Mouse (Mus musculus) adrenal gland, postnatal 4 days (tissue): ENCODE measurements around the gene Agtr1b. TPM values are rescaled to one million over a fixed set of nuclear protein-coding genes. Genes with fewer than 3 reads are reported as not detected.

ENCODE experiments used
- DNase-seq, 2 experiments: peaks; one replicate each; pipeline ENCODE4 v3.0.0; 2021 to 2022; ENCODE audit warnings: low spot score in 2 of 2, mixed read lengths in 2 of 2
- long read RNA-seq, 2 experiments: library from polyadenylated mRNA; stranded (forward); transcript quantifications; one replicate each; pipeline ENCODE4 v2.0.0; 2021
- total RNA-seq, 2 experiments: library from RNA; stranded (reverse); gene quantifications; 2 replicates each; pipeline ENCODE4 v1.2.3; 2021

The Agtr1b gene
- 10 to 100 TPM in 1 of 2 experiments, 1 to 10 TPM in 1; 9.1 to 10.3 TPM for total RNA-seq
- long read RNA-seq, experiment 1, partial matches to known transcripts: 0 of 4 reads
- long read RNA-seq, experiment 1, other reads (novel, unspliced or antisense): 0 of 4 reads
- long read RNA-seq, experiment 2, transcript Agtr1b-201 (2 exons, 2,147 nt): major isoform, 9 of 9 reads
- long read RNA-seq, experiment 2, partial matches to known transcripts: 0 of 9 reads
- long read RNA-seq, experiment 2, other reads (novel, unspliced or antisense): 0 of 9 reads

GRCm38 (mm10) chr3:20366558-20367522 is at the start of gene Agtr1b:
TSS of gene Agtr1b (minus strand) at chr3:20367177.
- DNase-seq: no peak

GRCm38 (mm10) chr3:20353598-20353997 is 13.4 kb downstream of the Agtr1b start:
- DNase-seq: no peak

- DNase-seq: no peak
Measured at GRCm38 (mm10) chr3:20348206-20348605, 18.8 kb downstream of the Agtr1b start.

GRCm38 (mm10) chr3:20340402-20340801 is 26.6 kb downstream of the Agtr1b start:
- no peak for DNase-seq

GRCm38 (mm10) chr3:20334681-20335080 is 32.3 kb downstream of the Agtr1b start:
- DNase-seq: no peak

GRCm38 (mm10) chr3:20317233-20317632 is 49.7 kb downstream of the Agtr1b start:
- DNase-seq: no peak

- DNase-seq: no peak
Measured at GRCm38 (mm10) chr3:20309142-20309541, 57.8 kb downstream of the Agtr1b start.

GRCm38 (mm10) chr3:20307256-20307655 is 59.7 kb downstream of the Agtr1b start:
- no peak for DNase-seq

- no peak for DNase-seq
Measured at GRCm38 (mm10) chr3:20304758-20305352, 62.1 kb downstream of the Agtr1b start.

GRCm38 (mm10) chr3:20295546-20295945 is 71.4 kb downstream of the Agtr1b start:
- DNase-seq: no peak

GRCm38 (mm10) chr3:20294542-20295348 is 72.2 kb downstream of the Agtr1b start:
- no peak for DNase-seq

GRCm38 (mm10) chr3:20291370-20291769 is 75.6 kb downstream of the Agtr1b start:
- no peak for DNase-seq

GRCm38 (mm10) chr3:20288761-20289160 is 78.2 kb downstream of the Agtr1b start:
- DNase-seq: no peak

GRCm38 (mm10) chr3:20281796-20282195 is 85.2 kb downstream of the Agtr1b start:
- no peak for DNase-seq

- no peak for DNase-seq
Measured at GRCm38 (mm10) chr3:20275633-20276032, 91.3 kb downstream of the Agtr1b start, which contains the start of gene Cpb1. TSS of gene Cpb1 (minus strand) at chr3:20275733.

Other genes starting within 250 kb of the Agtr1b start
- 10 to 100 TPM; 68.3 to 70.2 TPM for gene Gyg, start 211.9 kb downstream of the Agtr1b start, total RNA-seq
- gene Cpa3, start 125.0 kb downstream of the Agtr1b start, total RNA-seq: 10 to 100 TPM in 1 of 2 experiments, 1 to 10 TPM in 1; 8.1 to 12.6 TPM
- gene Cpb1, start 91.4 kb downstream of the Agtr1b start, total RNA-seq: 100 to 1,000 TPM in 1 of 2 experiments, 1 to 10 TPM in 1; 6.5 to 375 TPM